Mouse (Mus musculus) R1 (cell line): Measurements from ENCODE around the gene Mdfi.

Experiments used
- DNase-seq: peaks from one replicate; pipeline ENCODE4 v3.0.0-alpha.2; 2018; ENCODE audit warnings: low read depth, low spot score

Gene Mdfi

DNA sequence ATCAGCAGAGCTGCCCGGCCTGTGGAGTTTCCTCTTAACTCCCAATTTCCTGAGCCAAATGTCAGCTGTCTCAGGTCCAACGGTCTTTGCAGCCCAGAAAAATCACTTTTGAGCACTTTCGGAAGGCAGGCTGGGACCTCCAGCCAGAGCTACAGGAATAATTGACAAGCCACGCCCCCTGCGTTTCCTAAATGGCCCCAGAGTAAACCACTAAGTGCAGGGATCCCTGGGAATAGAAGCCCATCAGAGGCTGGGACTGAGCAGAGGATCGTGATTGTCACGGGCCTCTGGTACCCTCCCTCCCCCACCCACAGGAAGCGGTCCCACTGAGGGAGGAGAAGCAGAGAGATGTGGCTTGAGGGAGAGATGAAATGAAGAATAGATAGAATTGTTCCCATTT, 31.7 kb downstream of the Mdfi start:
- DNase-seq = no peak

DNA sequence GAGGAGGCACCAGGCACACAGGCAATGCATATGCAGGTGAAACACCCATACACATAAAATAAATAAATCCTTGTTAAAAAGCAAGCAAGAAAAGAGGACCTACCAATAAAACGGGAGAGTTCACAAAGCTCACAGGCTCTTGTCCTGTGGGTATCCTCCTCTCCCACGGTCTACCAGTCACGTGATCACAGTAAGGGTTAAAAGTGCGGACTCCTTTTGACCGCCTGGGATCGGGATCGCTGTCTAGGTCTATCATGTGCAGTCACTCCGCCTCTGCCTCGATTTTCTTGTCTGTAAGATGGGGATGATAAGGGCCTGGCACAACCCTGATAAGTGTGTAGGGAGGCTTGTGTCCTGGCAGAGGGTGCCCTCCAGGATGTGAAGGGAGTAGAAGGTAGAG, 37.1 kb downstream of the Mdfi start:
- no peak for DNase-seq

GRCm38 (mm10) chr17:47796968-47797367, 37.5 kb downstream of the Mdfi start:
- DNase-seq = peak; percentile 74

- no peak for DNase-seq
Measured at GRCm38 (mm10) chr17:47796156-47796816, 38.2 kb downstream of the Mdfi start.

- peak; percentile 87 for DNase-seq
Measured at GRCm38 (mm10) chr17:47795446-47795845, 39.0 kb downstream of the Mdfi start.

- DNase-seq = peak; percentile 79
Measured at GRCm38 (mm10) chr17:47793377-47793776, 41.1 kb downstream of the Mdfi start.

- DNase-seq = peak; percentile 88
Measured at GRCm38 (mm10) chr17:47792098-47792863, 42.2 kb downstream of the Mdfi start.

GRCm38 (mm10) chr17:47788996-47789395, 45.5 kb downstream of the Mdfi start:
- peak; percentile 44 for DNase-seq

GRCm38 (mm10) chr17:47788306-47788705, 46.2 kb downstream of the Mdfi start:
- peak; percentile 86 for DNase-seq

GRCm38 (mm10) chr17:47787632-47788031, 46.9 kb downstream of the Mdfi start:
- DNase-seq = no peak

- no peak for DNase-seq
Measured at GRCm38 (mm10) chr17:47784411-47784810, 50.1 kb downstream of the Mdfi start.

DNA sequence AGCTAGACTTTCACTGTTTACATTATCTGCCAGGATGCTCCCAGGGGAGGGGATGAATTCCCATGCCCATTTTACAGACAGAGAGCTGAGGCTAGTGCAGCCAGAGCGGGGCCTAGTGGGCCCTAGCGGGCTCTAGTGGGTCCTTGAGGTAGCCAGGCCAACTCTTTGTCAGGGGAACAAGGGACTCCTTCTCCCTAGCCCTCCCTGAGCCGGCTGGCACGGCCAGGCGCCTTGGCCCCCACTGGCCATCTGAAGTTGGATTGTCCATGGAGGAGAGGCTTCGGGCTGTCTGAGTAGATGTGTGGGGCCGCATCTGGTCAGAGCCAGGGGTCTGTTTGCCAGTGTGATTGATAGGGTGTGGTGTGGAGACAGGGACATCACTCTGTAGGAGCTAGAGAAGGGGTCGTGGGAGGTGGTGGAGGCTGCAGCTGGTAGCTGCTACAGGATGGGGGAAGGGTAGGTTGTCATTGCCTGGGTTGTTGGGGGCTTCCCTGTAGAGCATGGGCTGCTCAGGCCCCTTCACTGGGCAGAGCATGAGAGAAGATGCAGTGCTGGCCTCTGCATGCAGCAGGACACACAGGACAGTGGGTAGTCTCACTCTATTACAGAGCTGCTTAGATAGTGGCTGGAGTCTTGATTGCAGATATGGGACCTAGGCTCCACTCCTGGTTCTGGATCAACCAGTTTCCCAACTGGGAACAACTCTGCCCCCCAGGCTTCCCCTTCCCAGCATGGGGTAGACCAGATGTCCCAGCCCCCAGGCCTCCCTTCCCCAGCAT, 50.9 kb downstream of the Mdfi start:
- no peak for DNase-seq

DNA sequence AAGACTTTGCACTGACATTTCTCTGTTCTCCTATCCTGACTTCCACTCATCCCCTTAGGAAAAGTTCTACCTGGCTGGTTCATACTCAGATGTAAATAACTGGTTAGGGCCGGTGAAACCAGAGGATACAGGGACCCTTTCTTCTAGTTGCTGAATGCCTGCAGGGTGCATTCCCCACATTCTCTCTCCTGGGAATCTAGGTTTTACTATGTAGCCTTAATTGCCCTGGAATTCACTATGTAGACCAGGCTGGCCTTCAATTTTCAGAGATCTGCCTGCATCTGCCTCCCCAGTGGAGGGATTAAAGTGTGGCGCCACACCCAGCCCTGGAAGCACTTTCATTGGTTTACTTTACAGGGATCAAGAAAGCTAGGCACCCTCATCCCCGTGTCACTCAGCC, 52.0 kb downstream of the Mdfi start:
- peak; percentile 80 for DNase-seq

DNA sequence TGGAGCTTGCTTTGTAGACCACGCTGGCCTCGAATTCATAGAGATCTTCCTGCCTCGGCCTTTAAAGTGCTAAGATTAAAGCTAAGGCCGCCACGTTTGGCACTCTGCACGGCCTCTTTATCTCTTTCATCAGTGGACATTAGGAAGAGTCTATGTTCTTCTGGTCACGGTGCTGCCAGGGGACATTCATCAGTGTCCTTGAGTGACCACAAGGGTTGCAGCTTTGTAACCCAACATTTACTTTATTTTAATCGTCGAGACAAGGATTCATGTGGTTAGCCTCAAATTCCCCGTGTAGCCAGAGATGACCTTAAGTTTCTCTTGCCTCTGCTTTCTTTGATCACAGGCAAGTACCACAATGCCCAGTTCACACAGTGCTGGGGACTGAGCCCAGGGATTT, 54.0 kb downstream of the Mdfi start:
- DNase-seq = no peak

GRCm38 (mm10) chr17:47777141-47777540, 57.4 kb downstream of the Mdfi start:
- DNase-seq = no peak

DNA sequence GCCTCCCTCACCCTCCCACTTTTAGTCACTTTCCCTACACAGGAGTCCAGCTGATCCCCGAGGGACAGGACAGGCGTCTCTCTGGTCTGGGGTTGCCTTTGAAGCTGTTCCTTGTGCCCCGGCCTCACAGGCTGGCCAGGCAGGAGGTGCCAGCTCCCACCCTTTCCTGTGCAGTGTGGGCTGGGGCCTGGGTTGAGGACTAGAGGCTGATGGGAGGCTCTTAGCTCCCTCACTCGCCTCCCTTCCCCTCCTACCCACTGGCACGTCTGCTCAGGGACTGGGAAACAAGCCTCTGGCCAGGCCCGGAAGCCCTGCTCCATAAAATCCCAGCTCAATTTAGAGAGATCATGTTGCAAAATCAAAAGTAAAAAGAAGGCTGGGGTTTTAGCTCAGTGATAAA, 60.9 kb downstream of the Mdfi start:
- no peak for DNase-seq

GRCm38 (mm10) chr17:47769389-47770299, 64.8 kb downstream of the Mdfi start:
- no peak for DNase-seq

- DNase-seq = peak; percentile 42
Measured at GRCm38 (mm10) chr17:47768707-47769276, 65.7 kb downstream of the Mdfi start.

DNA sequence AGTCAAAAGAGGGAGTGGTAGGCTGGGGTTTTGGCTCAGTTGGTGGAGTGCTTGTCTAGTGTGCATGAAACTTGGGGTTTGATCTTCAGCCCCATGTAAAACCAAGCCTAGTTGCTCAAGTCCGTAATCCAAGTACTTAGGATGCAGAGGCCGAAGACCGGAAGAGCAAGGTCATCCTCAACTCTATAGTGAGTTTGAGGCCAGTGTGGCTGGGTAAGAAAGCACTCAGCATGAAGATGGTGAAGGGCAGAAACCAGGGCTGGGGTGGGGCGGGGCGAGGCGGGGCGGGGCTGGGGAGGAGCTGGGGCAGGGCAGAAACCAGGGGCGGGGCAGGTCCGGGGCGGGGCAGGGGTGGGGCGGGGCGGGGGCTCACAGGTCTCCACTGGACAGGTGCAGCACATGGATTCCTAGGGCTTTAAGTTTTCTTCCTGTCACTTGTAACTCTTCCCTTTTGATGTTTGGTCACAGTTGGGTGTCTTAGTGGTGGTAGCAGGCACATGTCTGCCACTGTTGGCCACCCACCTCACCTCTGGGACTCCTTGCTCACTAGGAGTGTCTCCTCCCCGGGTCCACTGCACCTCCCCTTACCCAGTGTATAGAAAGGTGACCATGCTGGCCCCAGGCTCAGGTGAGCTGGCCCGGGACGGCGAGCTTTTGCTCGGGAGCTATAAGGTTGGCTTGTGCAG, 66.9 kb downstream of the Mdfi start:
- peak; percentile 29 for DNase-seq

- no peak for DNase-seq
Measured at GRCm38 (mm10) chr17:47767081-47767455, 67.4 kb downstream of the Mdfi start.
